Mouse (Mus musculus) frontal cortex, postnatal 36 days (tissue): ENCODE measurements around the gene Npc2.

Experiments
- DNase-seq, 2 experiments: peaks; one replicate each; pipeline ENCODE4 v3.0.0; 2022; ENCODE audit warnings: low spot score in 2 of 2

Gene Npc2

DNA sequence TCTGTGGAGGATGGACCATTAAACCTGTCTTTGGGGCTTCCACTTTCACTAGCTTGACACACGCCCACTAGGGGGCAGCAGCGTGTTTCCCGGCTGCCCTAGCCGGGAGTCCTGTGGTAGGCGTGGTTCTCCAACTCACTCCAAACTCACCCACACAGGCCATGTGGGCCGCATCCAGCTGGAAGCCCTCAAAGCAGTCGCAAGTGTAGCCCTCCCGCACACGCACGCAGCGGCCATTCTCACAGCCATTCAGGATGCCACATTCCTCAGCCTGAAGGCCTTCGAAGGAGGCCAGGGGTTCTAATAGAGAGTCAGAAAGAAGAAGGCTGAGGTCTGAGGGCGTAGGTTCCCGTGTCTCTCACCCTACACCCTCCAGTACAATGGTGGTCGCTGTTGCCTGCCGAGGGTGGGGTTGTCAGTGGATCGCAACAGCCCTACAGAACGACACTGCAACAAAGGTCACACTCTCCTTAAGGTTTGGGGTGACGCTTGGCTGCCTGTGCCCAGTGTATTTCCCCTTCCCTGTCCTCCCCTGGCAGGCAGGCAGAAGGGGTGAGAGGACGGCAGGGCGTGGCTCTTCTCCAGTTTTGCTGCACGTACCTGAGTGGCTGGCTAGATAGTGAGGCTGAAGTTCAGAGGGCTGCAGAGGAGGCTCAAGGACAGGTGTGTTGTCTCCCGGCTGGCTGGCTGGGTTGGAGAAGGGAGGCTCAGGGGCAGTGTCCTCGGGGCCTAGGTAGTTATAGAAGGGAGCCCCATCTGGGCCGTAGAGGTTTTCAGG lies 11.8 kb upstream of the Npc2 start:
- peak; percentile 84 to 85 for DNase-seq

GRCm38 (mm10) chr12:84776229-84776628 lies 3.3 kb upstream of the Npc2 start:
- no peak for DNase-seq

GRCm38 (mm10) chr12:84774376-84774775 lies 1.4 kb upstream of the Npc2 start:
- DNase-seq: no peak

DNA sequence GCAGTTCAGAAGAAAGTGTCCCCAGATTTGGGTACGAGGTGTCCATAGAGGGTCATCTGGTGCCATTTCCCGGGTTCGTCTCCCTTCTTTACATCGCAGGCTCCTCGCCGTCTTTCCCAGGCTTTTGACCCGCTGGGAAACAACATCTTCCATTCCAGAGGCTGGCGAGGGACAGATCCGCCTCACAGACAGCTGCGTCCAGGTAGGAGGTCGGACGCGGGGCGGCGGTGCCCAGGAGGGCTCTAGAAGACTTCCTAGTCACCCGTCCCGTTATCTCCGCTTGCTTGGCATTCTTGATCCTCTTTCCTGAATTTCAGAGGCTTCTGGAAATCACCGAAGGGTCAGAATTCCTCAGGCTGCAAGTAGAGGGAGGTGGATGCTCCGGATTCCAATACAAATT lies 524 bp upstream of the Npc2 start:
- no peak for DNase-seq

DNA sequence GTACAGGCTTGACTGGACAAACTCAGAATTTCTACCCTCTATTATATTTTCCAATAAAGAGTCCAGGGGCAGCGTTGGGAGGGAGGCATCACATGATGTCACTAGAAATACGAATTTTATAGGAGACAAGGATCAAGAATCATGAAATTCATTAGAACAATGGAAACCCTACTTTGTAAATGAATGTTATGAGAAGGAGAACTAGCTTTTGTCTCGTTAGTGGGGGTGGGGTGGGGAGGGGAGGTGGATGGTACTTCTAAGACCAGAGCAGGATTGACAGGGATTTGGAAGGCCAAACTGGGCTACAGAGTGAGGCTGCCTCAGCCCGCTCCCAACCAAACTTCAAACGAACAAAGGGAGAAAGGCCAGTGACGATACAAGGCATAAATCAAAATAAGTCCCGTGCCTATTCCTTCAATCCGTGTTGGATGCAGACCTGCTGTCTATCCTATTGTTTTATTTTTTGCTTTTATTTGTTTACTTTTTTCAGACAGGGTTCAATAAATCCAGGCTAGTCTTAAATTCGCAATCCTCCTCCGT lies 901 bp downstream of the Npc2 start:
- DNase-seq: no peak

DNA sequence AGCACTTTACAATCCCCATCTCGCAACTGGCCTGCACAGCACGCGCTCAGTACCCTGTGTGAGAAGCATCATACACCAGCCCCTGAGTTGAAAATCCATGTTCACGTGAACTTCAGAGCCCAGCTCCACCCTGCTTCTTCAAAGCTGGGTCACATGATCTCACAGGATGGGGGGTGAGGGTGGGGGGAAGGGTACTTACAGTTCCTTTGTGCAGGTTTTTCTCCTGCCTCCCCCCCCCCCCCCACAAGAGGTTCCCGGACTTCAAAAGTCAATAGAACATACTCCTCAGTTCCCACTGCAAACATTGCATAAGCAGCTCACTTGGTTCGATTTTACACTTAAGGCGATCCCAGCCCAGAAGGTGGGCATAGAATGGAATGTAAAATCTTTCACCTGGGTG lies 3.3 kb downstream of the Npc2 start:
- DNase-seq: no peak

- DNase-seq: no peak
These were observed 5.4 kb downstream of the Npc2 start for GRCm38 (mm10) chr12:84767510-84767909.

- DNase-seq: no peak
These were observed 6.7 kb downstream of the Npc2 start for GRCm38 (mm10) chr12:84766113-84766735.

- no peak for DNase-seq
These were observed 7.4 kb downstream of the Npc2 start for GRCm38 (mm10) chr12:84765506-84765905.

DNA sequence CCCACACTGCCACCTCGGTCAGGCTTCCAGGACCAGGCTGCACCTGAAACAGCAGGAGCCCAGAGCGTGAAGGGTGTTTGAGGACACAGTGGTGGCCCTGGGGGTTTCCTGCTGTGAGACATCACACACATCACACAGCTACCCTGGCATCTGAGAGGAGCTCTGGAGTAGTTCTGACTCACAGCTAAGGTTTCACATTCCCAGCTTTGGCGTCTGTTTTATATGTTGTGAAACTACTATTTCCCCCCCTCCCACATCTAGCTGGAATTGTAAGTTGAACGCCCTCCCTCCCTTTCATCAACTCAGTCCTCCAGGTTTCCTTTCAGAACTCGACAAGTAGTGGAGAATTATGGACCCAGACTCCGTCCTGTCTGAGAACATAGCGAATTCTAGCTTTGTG lies 8.2 kb downstream of the Npc2 start:
- no peak for DNase-seq

GRCm38 (mm10) chr12:84763577-84764218 lies 9.3 kb downstream of the Npc2 start:
- DNase-seq: no peak

- DNase-seq: no peak
These were observed 10.4 kb downstream of the Npc2 start for GRCm38 (mm10) chr12:84762532-84762931.

GRCm38 (mm10) chr12:84759063-84759462 lies 13.9 kb downstream of the Npc2 start:
- no peak for DNase-seq

DNA sequence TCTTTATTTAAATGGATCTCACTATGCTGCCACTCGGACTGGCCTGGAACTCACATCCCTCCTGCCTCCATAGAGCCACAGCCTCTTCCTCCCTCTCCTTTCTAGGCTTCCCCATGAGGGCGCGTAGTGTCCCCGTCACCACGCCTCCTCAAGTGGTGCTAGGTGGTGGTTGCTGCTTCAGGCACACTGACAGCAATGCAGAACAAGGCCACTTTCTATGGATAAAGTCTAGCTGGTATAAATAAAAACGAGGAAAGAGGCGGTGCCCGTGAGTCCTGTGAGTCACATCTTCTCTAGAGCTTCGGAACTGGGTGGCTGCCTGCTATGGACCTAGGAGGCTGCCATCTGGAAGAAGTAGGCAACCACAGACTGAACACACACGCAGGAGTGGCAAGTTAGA lies 16.9 kb downstream of the Npc2 start:
- DNase-seq: peak; percentile 63 to 81

GRCm38 (mm10) chr12:84755008-84755695 lies 17.8 kb downstream of the Npc2 start:
- peak; percentile 47 to 67 for DNase-seq

DNA sequence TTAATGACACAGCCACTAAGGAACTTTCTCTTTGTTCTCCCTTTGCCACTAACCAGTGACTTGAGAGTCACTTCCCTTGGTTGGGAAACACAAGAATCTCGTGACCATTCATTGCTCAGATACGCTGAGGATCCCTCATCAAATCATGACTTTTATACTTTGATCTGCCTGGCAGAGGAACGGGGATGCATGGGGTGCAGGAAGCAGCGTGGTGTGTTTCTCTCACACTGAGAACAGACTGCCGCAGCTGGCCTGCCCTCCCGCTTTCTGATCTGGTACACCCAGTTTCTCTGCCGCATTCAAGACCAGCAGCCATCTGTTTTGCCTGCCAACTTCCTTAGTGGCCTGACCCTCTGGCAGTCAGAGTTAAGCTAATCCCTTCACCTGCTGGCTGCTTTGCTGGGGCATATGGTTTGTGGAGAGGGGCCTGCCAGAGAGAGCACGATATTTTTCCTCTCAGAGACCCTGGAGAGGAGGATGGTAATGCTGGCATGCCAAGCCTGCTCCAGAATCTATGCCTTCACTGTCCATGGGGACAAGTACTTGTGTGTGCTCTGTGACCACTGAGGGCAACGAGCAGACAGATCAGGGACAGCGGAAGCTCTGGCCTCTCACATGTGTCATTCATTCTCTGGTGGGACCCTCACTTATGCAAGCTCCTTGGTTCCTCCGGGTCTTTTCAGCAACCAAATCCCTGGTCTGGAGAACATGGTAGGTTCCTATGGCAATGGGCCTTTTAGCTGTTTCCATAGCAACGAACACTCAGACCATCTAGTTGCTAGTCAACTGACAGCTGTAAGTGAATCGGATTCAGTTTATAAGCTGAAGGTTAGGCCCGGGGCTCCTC lies 20.6 kb downstream of the Npc2 start:
- no peak for DNase-seq

GRCm38 (mm10) chr12:84750661-84751060 lies 22.3 kb downstream of the Npc2 start:
- no peak for DNase-seq

DNA sequence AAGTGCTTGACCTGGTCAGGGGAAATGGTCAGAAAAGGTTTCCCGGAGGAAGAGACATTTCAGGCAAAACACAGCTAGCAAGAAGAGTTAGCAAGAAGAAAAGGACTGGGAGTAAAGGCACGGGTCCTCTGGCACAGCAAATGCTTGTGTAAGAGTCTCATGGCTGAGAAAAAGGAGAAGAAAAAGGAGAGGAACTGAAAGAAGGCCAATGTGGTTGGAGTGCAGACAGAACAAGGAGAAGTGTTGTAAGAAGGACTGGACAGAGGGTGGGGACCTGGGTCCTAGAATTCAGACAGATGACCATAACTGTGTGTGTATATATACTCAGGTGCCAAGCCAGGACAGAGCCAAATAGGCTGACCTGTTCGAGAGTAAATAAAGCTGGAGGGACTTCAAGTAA lies 24.8 kb downstream of the Npc2 start:
- no peak for DNase-seq

- no peak for DNase-seq
These were observed 27.3 kb downstream of the Npc2 start for GRCm38 (mm10) chr12:84745700-84746099.

DNA sequence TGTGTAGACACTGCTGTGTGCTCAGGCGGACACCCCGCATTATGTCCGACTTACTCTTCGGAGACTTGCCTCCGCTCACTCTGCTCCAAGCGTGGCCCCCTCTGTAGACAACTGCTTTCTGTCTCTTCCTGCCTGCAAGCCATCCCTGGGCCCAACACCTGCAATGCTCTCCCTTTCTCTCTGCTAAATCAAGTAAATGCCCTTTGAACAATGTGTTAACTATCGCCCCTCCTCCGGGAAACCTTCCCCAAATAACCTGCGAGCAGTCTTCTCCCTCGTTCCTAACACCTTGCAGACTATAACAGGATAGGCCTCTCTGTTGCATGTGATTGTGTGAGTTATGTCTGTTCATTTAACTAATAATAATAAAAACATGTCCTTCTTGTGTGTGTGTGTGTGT lies 29.5 kb downstream of the Npc2 start:
- DNase-seq: no peak

GRCm38 (mm10) chr12:84733366-84733765 lies 39.6 kb downstream of the Npc2 start:
- no peak for DNase-seq
